Mouse (Mus musculus): ENCODE measurements at regions not wholly inside any gene's neighbourhood (a gene's known extent, or its start where the extent isn't known, plus 50 kb on each side); places are given as distances from the start of the nearest gene placed in this dataset.

DNA sequence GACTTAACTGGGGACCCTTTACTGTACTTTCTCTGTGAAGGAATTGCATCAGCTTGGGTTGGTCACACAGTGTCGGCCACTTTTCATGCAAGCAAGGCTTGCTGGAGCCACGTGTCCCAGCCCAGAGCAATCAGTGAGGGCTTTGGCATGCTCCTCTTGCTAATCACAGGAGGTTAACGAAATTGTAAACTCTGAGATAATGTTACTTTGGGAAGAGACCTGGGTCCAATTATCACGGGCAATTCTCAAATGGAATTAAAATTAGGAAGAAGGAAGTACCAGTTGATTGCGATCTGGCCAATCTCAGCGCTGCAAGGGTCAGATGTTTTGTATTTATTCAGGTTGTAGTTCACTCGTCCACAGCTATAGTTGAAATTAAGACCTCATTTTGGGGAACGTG is 153.2 kb downstream of the Dusp6 start:
- DNase-seq (ENCODE audit: low spot score in 2 of 2) = no peak

DNA sequence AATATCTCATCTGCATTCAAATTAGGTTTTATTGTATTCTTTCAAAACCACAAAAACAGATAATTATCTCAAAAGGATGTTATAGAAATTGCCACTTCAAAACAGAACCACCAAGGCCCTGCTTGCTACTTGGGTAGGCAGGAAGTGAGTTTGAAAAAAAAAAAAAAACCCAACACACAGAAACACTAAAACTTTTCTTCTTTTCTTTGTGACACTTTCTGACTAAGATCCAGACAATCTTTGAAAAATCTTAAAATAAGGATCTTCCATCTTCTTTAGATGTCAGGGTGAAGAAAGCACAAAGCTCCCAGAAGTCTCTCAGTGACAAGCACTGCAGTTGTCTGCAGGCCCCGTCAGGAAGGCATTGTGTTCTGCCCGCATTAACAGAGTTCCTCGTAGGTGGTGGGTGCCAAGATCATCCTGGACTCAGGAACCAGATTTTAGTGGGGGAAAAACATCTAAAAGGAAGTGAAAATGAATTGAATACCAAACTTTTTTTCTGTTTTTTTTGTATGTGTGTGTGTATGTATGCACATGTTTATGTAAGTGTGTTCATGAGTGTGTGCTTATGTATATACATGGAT is 154.0 kb downstream of the Dusp6 start:
- no peak for DNase-seq (ENCODE audit: low spot score in 2 of 2)

DNA sequence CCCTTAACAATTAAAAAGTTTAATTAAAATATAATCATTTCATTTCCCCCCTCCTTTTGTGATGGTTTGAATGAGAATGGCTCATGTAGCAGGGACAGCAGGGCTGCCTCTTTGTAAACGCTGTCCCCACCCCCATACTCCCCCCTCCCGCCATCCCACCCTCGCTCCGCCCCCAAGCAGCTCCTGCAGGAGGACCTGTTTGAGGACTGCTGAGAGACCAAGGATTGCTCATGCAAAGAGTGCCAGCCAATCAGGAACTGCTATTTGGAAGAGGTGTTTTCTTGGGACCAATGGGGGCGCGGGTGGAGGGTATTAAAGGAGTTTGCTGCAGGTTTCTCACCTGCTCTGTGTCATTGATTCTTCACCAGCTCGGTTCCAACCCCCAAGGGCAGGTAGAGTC is 154.6 kb downstream of the Dusp6 start:
- no peak for DNase-seq (ENCODE audit: low spot score in 2 of 2)

DNA sequence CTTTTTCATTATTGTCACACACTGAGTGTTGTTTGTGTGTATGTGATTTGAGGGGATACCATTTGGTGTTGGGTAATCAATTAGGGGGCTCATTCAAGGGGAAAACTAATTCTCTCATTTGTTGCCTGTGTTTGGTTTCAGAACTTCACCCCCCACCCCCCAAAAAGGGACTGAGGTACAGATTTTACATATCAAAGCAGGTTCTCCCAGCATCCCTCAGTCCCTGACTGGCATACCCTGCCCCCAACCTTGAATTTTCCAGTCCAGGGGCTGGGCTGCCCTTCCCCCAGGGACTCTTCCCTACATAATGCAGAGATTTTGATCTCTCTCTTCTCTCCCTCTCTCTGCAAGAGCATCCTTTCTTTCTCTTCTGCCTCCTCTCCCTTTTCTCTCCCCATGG is 155.5 kb downstream of the Dusp6 start:
- no peak for DNase-seq (ENCODE audit: low spot score in 2 of 2)

DNA sequence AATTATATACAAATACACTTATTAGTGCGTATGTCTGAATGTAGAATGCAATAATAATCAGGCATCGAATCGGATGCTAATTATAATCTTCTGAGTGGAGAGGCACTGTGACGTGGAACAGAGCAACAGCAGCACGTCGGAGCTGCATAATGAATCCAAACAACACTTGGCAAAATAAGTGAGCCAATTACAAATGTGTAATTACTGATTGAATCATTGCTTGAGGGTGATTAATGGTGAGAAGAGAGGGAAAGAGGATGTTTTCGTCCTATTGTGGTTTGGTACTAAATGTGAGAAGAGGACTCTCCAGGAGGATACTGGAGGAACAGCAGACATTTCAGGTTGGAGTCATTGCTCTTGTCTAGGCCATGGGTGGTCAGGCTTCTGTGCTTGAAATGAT is 156.5 kb downstream of the Dusp6 start:
- DNase-seq (ENCODE audit: low spot score in 2 of 2) = no peak

DNA sequence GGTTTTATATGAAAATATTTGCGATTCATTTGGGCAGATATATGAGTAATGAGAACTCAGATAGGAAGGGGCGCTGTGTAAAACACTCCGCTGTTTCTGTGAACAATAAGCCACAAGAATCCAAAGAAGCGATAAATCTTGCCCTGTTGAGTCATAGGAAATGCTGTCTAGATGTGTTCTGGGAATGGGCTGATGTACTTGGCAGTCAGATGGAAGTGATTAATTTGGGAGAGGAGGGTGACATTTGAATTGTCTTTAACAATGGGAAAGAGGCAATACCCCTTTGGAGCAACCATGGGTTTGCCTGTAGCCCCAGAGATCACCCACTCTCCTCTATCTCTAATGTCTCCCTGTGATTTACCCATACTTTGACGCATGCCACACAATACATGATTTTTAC is 160.4 kb downstream of the Dusp6 start:
- no peak for DNase-seq (ENCODE audit: low spot score in 2 of 2)

DNA sequence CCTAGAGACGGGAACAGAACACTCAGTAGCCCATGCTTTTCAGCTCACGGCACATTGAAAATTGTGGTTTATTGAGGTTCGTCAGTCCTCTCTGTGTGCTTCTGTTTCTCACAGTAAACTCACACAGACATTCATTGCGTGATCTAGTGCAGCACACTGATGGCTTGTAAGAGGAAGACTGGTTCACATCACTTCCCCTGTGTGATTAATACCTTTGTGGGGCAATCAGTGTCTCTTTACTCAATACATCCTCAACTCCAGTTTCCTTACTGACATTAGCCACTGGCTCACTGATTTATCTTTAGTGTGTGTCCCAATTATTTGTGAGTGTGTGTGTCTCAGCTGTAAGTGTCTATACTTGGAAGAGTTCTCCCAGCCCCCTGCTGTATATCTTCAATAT is 162.2 kb downstream of the Dusp6 start:
- no peak for DNase-seq (ENCODE audit: low spot score in 2 of 2)

DNA sequence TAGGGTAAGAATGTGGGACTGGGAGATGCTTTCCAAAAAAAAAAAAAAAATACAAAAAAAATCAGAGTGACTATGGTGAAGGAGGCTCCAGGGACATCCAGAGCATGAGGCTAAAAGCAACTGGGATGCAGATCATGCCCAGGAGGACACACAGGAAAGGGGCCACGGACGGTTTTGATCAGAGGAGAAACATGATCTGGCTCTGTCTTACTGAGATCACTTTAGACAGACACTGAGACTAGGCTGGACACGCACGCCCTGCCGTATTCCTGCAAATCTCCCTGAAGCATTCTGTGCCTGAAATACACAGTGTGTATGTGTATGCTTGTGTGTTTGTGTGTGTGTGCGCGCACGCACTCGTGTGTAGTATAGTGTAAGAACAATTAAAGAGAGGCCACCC is 167.1 kb downstream of the Dusp6 start:
- DNase-seq (ENCODE audit: low spot score in 2 of 2) = no peak

DNA sequence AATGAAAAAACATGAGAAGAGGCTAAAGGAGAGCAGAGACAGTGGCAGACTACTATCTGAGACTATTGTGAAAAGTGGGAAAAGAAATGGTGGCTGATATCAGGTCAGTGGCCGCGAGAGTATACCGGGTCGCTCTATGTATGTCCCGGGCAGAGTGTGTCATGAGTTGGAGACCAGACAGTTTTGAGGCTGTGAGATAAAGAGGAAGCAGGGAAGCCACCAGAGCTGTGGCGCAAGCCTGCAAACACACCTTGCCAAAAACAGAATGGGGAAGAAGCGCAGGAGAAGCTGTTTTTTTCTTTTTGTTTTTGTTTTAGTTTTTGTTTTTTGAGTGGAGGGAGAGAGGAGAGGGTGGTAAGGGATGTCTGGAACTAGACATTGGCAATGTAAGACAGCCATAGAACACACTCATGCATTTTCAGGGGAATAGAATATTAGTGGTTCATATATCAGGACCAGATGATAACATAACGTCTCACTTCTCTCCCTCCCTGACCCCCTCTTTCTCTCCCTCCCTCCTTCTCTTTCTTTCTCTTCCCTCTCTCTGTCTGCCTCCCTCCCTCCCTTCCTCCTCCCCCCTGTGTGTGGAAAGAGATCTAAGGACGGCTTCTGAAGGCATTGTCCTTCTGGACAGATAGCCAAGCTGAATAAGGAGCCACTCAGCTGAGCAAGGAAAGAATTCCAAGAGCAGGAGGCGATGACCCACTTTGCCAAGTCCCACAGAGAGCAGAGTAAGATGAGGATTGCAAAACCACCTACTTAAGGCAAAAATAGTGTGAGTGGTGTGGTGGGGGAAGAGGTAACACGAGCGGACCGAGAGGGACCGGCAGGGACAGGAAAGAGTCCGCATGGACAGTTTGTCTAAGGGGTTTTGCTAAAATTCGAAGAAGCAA is 167.9 kb downstream of the Dusp6 start:
- no peak for DNase-seq (ENCODE audit: low spot score in 2 of 2)

DNA sequence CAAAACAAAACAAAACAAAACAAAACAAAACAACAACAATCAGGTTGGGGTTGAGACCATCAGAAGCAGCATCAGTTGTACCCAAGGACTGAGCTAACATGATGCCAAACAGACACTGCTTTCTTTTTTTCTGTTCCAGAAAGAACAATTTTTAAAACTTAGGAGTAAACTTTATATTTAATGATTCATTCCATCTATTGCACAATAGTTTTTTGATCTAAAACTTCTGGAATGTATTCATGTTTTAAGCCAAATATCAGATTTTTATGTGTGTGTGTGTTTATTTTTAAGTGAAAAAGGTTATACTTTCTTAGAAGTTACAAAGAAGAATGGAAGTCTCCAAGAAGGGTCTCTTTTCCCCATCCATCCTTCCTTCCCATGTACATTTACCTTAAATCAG is 174.0 kb downstream of the Dusp6 start:
- DNase-seq (ENCODE audit: low spot score in 2 of 2) = no peak

DNA sequence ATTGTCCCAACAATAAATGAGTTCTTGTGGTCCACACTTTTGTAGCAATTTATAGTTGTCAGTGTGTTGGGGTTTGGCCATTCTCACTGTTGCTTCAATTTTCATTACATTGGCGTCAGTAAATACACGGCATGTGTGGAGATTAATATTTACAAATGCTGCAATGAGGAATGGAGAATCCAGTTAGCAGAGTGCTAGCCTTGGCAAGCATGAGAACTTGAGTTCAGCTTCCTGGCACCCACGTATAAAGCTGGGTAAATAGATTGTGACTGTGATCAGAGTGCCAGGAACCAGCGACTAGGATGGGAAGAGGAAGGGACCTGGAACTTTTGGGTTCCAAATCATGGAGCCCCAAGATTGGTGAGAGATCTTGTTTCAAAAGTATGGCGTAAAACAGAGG is 177.1 kb downstream of the Dusp6 start:
- DNase-seq (ENCODE audit: low spot score in 2 of 2) = no peak

DNA sequence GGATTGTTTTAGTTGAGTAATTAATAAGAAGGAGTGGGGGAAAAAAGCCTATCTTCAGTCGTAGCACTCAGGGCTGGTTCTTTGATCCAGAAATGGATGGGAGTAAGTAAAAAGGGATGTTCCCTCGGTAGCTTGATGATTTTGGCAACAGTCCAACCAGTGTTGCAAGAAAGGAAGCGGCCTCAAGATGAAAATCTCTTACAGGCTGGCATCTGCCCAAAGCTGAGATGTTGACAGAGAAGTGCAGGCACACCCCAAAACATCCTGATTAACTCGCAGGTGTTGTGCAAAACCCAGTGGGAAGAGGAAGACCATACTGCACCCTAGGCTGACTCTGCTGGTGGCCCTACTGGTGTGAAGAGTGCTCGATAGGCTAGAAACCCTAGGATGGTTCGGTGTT is 178.0 kb downstream of the Dusp6 start:
- no peak for DNase-seq (ENCODE audit: low spot score in 2 of 2)

DNA sequence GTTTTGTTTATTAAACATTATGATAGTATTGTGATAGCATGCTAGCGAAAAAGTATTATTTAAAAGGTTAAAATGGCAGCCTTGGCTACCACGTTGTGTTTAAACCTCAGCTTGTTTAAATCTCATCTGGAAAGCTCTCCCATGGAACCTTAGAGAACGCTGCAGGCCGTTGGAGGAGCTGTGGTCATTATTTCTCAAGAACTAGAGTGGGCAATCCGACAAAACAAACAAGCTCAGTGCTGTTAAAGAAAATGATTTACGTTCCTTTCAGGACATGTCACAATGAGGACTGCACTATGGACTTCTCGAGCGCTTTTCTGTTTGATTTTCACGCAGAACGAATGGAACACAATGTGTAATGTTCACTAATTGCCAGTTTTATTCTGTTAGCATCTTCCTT is 178.9 kb downstream of the Dusp6 start:
- DNase-seq (ENCODE audit: low spot score in 2 of 2) = no peak

DNA sequence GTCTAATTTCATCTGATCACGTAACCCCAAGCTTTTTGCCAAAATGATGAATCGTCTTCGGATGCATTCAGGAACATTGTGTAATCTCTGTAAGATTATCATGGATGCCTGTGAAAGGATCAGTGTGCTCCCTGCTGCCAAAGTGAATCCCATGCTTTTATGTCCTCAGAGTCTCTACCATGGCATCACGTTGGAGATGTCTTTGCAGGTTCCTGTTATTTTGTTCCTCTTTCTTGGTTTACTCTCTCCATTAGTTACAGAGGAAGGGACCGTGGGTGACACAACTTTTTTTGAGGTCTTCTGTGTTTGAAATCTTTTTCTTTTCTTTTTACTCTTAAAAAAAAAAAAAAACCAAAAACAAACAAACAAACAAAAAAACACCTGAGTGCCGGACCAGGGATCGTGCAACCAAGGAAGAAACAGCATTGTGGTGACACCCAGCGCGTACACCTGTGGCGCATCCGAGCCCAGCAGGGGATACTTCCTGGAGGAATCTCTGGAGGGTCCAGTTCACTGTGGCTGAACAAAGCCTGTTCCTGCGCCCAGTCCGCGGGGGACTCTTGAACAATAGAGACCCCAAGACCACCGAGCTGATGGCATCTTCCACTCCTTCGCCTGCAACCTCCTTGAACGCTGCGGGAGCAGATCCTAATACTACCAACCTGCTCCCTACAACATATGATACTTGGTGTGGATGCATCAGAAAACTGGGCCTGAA is 180.6 kb downstream of the Dusp6 start:
- no peak for DNase-seq (ENCODE audit: low spot score in 2 of 2)

DNA sequence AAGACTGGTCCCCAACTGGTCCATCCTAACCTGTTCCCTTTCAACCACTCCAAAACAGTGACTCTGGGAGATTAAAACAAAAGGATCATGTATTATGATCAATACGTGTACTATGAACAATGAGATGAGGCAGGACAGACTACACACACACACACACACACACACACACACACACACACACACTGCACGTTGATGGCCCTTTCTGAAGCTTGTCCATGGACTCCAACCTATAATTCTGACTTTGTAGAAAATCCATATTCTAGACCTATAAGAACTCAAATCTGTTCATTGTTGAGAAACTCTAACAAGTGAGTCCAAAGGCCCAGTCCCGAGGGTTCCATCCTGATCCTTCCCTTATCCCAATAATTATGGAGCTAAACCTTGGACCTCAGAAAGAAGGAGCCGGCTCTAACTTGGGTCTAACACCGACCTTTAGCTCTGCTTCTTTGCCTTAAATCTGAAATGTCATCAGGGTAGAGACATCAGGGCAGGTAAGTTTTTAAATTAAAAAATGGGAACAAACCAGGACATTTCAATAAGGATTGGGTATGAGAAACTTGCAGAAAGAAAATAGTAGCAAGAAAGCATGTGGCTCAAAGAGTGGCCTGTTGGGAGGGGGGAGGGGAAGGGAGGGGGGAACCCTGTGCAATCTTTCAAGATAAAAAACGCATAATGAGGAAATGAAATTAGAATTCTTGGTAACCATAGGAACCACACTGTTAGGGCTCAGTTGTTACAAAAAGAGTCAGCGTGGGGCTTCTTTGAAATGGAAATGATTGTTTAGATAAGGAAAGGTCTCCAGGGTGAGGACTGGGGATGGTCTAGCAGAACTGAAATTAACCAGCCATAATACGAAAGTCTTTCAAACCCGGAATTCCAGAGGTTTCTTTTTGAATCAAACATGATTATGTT is 187.9 kb downstream of the Dusp6 start:
- no peak for DNase-seq (ENCODE audit: low spot score in 2 of 2)

DNA sequence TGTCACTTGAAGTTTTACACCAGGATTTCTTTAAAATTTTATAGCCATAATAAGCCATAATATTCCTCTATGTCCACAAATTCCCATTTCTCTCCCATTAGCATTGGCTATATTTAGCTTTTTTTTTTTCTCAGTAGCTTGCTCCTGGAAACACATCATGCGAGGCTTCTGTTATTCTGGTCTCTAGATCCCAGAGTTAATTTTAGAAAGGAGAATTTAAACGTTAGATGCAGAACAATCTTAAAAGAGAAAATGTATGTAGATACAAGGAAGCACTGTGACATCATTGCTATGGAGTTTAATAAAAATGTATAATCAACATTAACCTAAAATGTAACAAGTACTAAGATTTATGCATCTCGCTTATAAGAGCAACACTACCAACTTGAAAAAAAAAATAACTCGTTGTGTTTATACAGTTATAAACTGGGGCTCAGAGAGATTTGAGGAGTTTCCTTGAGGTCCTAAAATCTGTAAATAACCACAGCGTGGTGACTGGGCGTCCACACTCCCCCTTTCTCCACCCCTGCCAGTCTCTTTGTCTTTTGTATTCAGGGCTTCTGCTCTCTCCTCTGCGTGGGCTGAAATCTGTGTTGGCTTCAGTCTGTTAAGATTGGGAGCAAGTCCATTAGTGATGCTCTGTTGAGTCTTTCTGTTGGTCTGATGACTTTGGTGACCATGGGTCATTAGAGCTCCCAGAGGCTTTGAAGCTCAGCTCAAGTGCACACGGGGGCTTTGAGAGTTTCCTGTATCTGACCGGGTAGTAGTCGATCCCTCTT is 188.8 kb downstream of the Dusp6 start:
- no peak for DNase-seq (ENCODE audit: low spot score in 2 of 2)

DNA sequence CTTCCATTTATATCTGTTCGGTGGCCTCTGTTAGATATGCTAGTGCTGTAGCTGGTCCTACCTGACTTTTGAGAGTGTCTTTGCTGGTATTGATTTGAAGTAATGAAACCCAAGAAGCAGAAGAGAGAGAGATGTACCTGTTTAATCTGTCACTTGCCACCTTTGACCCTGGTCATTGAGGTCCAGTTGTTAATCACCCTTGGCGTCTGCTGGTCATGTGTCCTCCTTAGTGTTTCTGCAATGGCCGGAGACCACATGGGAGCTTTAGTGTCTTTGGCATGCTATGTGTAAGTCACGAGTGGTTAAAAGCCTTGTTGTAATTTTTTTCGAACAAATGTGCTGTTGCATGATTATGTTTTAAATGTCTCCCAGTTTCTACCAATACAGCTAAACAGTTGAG is 193.1 kb downstream of the Dusp6 start:
- no peak for DNase-seq (ENCODE audit: low spot score in 2 of 2)

DNA sequence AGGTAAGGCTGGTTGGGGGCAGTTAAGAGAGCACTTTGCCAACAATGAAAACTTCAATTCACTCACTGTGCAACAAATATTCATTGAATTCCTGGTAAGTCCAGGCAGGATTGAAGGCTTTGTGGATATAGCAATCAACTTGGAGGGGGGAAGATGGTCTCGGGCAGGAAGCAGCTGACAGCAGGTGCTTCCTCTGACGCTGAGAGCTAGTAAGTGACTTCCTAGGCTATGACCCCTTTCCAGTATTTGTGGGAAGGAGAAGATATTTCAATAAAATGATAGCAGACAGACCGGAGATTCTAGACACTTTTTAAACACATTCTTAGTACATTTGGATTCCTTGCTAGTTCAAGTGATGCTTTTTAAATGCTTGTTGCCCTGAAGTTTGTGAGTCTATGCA is 195.0 kb downstream of the Dusp6 start:
- DNase-seq (ENCODE audit: low spot score in 2 of 2) = no peak

DNA sequence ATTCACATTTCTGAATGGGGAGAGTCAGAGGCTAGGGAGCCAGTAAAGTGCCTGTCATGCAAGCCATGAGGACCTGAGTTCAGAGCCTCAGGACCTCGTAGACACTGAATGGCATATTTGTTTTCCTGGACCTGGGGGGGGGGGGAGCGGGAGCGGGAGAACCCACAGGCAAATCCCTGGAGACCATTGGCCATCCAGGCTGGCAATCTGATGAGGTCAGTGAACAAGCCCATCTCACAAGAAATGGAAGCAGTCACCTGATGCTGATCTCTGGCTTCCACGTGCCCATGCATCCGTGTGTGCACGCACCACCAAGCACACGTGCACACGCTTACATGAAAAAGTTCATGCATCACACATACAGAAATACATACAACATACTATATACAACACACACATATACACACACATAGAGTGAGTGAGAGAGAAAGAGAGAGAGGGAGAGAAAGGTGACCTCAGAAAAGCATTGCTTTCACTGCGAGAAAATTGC is 196.2 kb downstream of the Dusp6 start:
- no peak for DNase-seq (ENCODE audit: low spot score in 2 of 2)

DNA sequence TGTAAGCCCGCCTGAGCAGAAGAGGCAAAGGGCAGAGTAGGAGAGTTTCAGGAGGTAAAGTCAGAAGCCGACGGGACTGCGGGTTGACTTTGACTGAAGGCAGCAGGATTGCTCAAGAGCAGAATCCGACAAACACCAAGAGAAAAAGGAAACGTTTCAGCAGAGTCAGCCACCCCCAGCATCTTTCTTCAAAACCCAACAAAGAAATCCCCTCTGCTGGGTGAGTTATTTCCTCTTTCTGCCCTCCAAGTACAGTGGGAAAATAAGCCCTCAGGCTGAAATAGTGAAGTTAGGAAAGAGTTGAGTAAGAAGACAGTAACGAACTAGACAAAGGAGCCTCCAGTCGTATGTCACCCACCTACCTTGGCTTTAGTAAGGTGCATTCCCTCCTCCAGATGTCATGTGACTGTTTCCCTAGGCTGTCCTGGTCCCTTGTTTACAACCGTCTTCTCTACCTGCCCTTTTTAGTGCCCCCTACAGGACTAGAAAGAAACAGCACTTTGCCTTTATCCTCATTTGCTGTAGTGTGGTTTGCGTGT is 196.9 kb downstream of the Dusp6 start:
- DNase-seq (ENCODE audit: low spot score in 2 of 2) = no peak
